Mouse (Mus musculus): ENCODE data around the gene Chn2.

DNA sequence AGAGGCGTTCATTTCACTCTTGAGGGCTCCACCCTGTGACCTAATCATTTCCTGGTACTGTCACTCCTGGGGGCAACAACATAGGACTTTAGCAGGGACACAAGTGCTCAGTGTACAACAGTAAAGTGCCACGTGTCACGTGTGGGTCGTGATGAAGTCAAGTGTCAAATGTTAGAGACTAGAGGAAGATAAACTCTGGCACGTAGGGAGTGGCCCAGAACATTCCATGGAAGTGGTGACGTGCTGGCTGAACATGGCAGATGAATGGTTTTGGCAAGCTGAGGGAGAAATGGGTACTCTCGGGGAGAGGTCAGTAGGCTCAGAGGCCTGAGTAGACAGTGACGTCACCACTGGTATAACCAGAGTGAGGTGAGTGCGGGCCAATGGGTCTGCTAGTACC lies 45.7 kb downstream of the Chn2 start:
- TF ChIP-seq CTCF (conservative IDR thresholded peaks at IDR 0.05; ENCODE audit: low read length) = no peak
- no peak for TF ChIP-seq POU5F1 (IDR thresholded peaks at IDR 0.05; ENCODE audit: borderline replicate concordance, low read length)
- no peak for TF ChIP-seq NANOG (IDR thresholded peaks at IDR 0.05; ENCODE audit: borderline replicate concordance, low read length)

All from E14TG2a.4 (cell line).